Mouse (Mus musculus): Measurements from ENCODE around the gene Upf1. TPM values are rescaled to one million over a fixed set of nuclear protein-coding genes. Genes with fewer than 3 reads are reported as not detected.
A peak's percentile ranks its signal among the peaks of the same experiment; 100 is the strongest.

The Upf1 gene
- polyA plus RNA-seq, 1 experiment from 2014 or later, result 21.2 TPM

DNA sequence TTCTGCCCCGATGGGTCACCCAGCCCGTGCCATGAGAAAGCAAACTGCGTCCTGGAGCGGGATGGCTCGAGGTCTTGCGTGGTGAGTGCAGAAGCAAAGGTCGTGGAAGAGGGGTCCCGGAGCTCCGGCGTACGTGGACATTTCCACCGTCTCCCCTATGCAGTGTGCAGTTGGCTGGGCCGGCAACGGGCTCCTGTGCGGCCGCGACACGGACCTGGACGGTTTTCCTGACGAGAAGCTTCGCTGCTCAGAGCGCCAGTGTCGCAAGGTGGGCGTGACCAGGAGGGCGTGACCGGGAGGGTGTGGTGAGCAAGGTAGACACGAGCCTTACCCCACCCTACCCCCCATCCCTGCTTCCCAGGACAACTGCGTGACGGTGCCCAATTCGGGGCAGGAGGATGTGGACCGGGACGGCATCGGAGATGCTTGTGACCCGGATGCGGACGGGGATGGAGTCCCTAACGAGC, 23.2 kb upstream of the Upf1 start:
- no peak for ATAC-seq (ENCODE audit: insufficient number of reproducible peaks, low FRiP score, low TSS enrichment, low read depth)
- H3K27ac ChIP-seq (replicated peaks), result no peak overlapping the region
- 6% methylated on average over 37 of the region's 37 CpGs for WGBS
- no peaks in the 10 kb centered on the region for H3K9me3 ChIP-seq (replicated peaks)
- H3K27me3 ChIP-seq, result peaks cover 83% of the 10 kb centered on the region
- H3K4me3 ChIP-seq (replicated peaks), result peak overlapping the region; percentile 18
- peaks cover 36% of the 10 kb centered on the region for H3K4me1 ChIP-seq
- H3K36me3 ChIP-seq, result no peaks in the 10 kb centered on the region
- H3K9ac ChIP-seq, result no peak overlapping the region
- H3K4me2 ChIP-seq (replicated peaks), result peak overlapping the region; percentile 30; the same call in 1 of the 2 replicates

- no peak for ATAC-seq (ENCODE audit: insufficient number of reproducible peaks, low FRiP score, low TSS enrichment, low read depth)
- Histone ChIP-seq H3K4me2 (replicated peaks) (peak overlapping the region; percentile 80; the same call in 1 of the 2 replicates), H3K4me1 (peaks cover 36% of the 10 kb centered on the region), H3K27me3 (peaks cover 83% of the 10 kb centered on the region), H3K4me3 (replicated peaks) (peak overlapping the region; percentile 45; the same call in 1 of the 2 replicates), H3K9ac (no peak overlapping the region), H3K27ac (replicated peaks) (no peak overlapping the region), H3K9me3 (replicated peaks) (no peaks in the 10 kb centered on the region), H3K36me3 (no peaks in the 10 kb centered on the region)
- 6% methylated on average over 35 of the region's 35 CpGs for WGBS
Observed at GRCm38 (mm10) chr8:70375212-70375859, 22.3 kb upstream of the Upf1 start.

- Histone ChIP-seq H3K27me3 (peaks cover 81% of the 10 kb centered on the region), H3K36me3 (no peaks in the 10 kb centered on the region), H3K9me3 (replicated peaks) (no peaks in the 10 kb centered on the region), H3K27ac (replicated peaks) (no peak overlapping the region), H3K4me1 (peaks cover 36% of the 10 kb centered on the region), H3K9ac (no peak overlapping the region), H3K4me3 (replicated peaks) (peak overlapping the region; percentile 45), H3K4me2 (replicated peaks) (peak overlapping the region; percentile 80)
- peak; percentile 58 for ATAC-seq (ENCODE audit: insufficient number of reproducible peaks, low FRiP score, low TSS enrichment, low read depth)
- under 1% methylated on average over 46 of the region's 53 CpGs for WGBS
Observed at GRCm38 (mm10) chr8:70374318-70374927, 21.3 kb upstream of the Upf1 start.

DNA sequence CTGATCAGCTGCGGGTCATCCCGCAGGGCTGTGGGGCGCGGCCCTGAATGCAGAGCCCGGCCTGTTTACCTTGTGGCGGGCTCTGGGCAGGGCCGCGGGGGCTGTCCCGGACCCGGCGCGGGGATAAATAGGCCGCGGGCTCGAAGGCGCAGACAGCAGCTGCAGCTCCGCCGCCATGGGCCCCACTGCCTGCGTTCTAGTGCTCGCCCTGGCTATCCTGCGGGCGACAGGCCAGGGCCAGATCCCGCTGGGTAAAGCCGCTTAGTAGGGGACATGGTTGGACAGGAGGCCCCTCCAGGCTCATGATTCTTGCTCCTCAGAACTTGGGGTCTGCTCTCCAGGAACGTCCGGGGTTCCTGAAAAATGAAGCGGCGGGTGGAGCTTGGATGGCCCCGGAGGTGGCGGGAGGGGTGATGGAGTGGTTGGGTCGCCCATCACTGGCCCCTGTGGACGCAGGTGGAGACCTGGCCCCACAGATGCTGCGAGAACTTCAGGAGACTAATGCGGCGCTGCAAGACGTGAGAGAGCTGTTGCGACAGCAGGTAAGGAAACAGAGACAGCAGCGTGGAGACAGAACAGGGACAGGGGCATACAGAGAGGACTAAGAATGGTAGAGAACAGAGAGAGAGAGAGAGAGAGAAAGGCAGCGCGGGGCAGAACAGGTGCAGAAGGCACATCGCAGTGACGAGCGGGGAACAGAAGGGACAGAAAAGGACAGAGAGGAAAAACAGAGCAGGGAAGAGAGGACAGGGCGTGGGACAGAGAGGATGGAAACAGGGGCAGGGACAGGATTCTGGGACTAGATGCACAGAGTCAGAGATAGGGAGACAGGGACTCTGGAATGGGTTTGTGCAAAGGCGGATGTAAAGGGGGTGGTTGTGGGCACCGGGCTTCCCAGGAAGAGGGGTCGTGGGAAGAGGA, 20.6 kb upstream of the Upf1 start, which contains the start of gene Comp:
Comp (plus strand) TSS at position 162 of the 921 bp plus-strand sequence.
- peaks cover 36% of the 10 kb centered on the region for H3K4me1 ChIP-seq
- H3K9ac ChIP-seq, result no peak within 1 kb of the TSS; the same call in 1 of the 2 replicates
- WGBS, result 4% methylated on average over 47 of the region's 47 CpGs
- H3K4me3 ChIP-seq (replicated peaks), result peak within 1 kb of the TSS; percentile 45
- no peaks in the 10 kb centered on the region for H3K36me3 ChIP-seq
- no peak within 1 kb of the TSS for H3K27ac ChIP-seq (replicated peaks)
- peaks cover 73% of the 10 kb centered on the region for H3K27me3 ChIP-seq
- no peak for ATAC-seq (ENCODE audit: insufficient number of reproducible peaks, low FRiP score, low TSS enrichment, low read depth)
- H3K9me3 ChIP-seq (replicated peaks), result no peaks in the 10 kb centered on the region
- peak within 1 kb of the TSS; percentile 80 for H3K4me2 ChIP-seq (replicated peaks)

GRCm38 (mm10) chr8:70371951-70372350, 18.9 kb upstream of the Upf1 start:
- Histone ChIP-seq H3K27ac (replicated peaks) (no peak overlapping the region), H3K36me3 (no peaks in the 10 kb centered on the region), H3K4me2 (replicated peaks) (no peak overlapping the region), H3K4me1 (peaks cover 36% of the 10 kb centered on the region), H3K27me3 (peaks cover 56% of the 10 kb centered on the region), H3K9ac (no peak overlapping the region), H3K4me3 (replicated peaks) (no peak overlapping the region), H3K9me3 (replicated peaks) (no peaks in the 10 kb centered on the region)
- ATAC-seq (ENCODE audit: insufficient number of reproducible peaks, low FRiP score, low TSS enrichment, low read depth), result no peak
- WGBS, result 27% methylated on average over 6 of the region's 6 CpGs

GRCm38 (mm10) chr8:70370476-70370875, 17.4 kb upstream of the Upf1 start:
- WGBS, result 71% methylated on average over 7 of the region's 7 CpGs
- Histone ChIP-seq H3K27me3 (peaks cover 42% of the 10 kb centered on the region), H3K4me3 (replicated peaks) (no peak overlapping the region), H3K36me3 (no peaks in the 10 kb centered on the region), H3K9ac (no peak overlapping the region), H3K27ac (replicated peaks) (no peak overlapping the region), H3K4me2 (replicated peaks) (no peak overlapping the region), H3K9me3 (replicated peaks) (no peaks in the 10 kb centered on the region), H3K4me1 (peaks cover 24% of the 10 kb centered on the region)
- no peak for ATAC-seq (ENCODE audit: insufficient number of reproducible peaks, low FRiP score, low TSS enrichment, low read depth)

GRCm38 (mm10) chr8:70366588-70366987, 13.5 kb upstream of the Upf1 start:
- ATAC-seq (ENCODE audit: insufficient number of reproducible peaks, low FRiP score, low TSS enrichment, low read depth), result no peak
- no peaks in the 10 kb centered on the region for H3K9me3 ChIP-seq (replicated peaks)
- no peaks in the 10 kb centered on the region for H3K36me3 ChIP-seq
- peaks cover 7% of the 10 kb centered on the region for H3K27me3 ChIP-seq
- no peak overlapping the region for H3K4me2 ChIP-seq (replicated peaks)
- H3K4me3 ChIP-seq (replicated peaks), result no peak overlapping the region
- no peak overlapping the region for H3K9ac ChIP-seq
- 59% methylated on average over 5 of the region's 5 CpGs for WGBS
- peaks cover 4% of the 10 kb centered on the region; the same call in 1 of the 2 replicates for H3K4me1 ChIP-seq
- H3K27ac ChIP-seq (replicated peaks), result no peak overlapping the region

- 19% methylated on average over 5 of the region's 5 CpGs for WGBS
- no peak for ATAC-seq (ENCODE audit: insufficient number of reproducible peaks, low FRiP score, low TSS enrichment, low read depth)
- Histone ChIP-seq H3K4me2 (replicated peaks) (no peak overlapping the region), H3K9ac (no peak overlapping the region), H3K9me3 (replicated peaks) (no peaks in the 10 kb centered on the region), H3K36me3 (no peaks in the 10 kb centered on the region), H3K27me3 (peaks cover 4% of the 10 kb centered on the region; the same call in 1 of the 2 replicates), H3K4me3 (replicated peaks) (no peak overlapping the region), H3K4me1 (peaks cover 4% of the 10 kb centered on the region; the same call in 1 of the 2 replicates), H3K27ac (replicated peaks) (no peak overlapping the region)
Observed at GRCm38 (mm10) chr8:70364066-70364465, 11.0 kb upstream of the Upf1 start.

- H3K27ac ChIP-seq (replicated peaks), result 0 out of 2 replicates have a peak overlapping the region, but pooled peaks have one; percentile 30
- WGBS, result 70% methylated on average over 10 of the region's 10 CpGs
Observed at GRCm38 (mm10) chr8:70361484-70362032, 8.5 kb upstream of the Upf1 start.

GRCm38 (mm10) chr8:70360769-70361168, 7.7 kb upstream of the Upf1 start:
- H3K9ac ChIP-seq, result no peak overlapping the region
- no peak overlapping the region for H3K27ac ChIP-seq (replicated peaks)
- H3K4me1 ChIP-seq, result peaks cover 4% of the 10 kb centered on the region; the same call in 1 of the 2 replicates
- peaks cover 4% of the 10 kb centered on the region; the same call in 1 of the 2 replicates for H3K27me3 ChIP-seq
- H3K9me3 ChIP-seq (replicated peaks), result no peaks in the 10 kb centered on the region
- WGBS, result 55% methylated on average over 4 of the region's 4 CpGs
- ATAC-seq (ENCODE audit: insufficient number of reproducible peaks, low FRiP score, low TSS enrichment, low read depth), result no peak
- H3K36me3 ChIP-seq, result no peaks in the 10 kb centered on the region
- H3K4me2 ChIP-seq (replicated peaks), result no peak overlapping the region
- H3K4me3 ChIP-seq (replicated peaks), result no peak overlapping the region

More at GRCm38 (mm10) chr8:70361484-70362032, 8.5 kb upstream of the Upf1 start:
- ATAC-seq (ENCODE audit: insufficient number of reproducible peaks, low FRiP score, low TSS enrichment, low read depth), result no peak
- H3K4me2 ChIP-seq (replicated peaks), result no peak overlapping the region
- H3K4me1 ChIP-seq, result peaks cover 4% of the 10 kb centered on the region; the same call in 1 of the 2 replicates
- H3K9me3 ChIP-seq (replicated peaks), result no peaks in the 10 kb centered on the region
- H3K9ac ChIP-seq, result no peak overlapping the region
- no peak overlapping the region for H3K4me3 ChIP-seq (replicated peaks)
- H3K27me3 ChIP-seq, result peaks cover 4% of the 10 kb centered on the region; the same call in 1 of the 2 replicates
- H3K36me3 ChIP-seq, result no peaks in the 10 kb centered on the region
